Mouse (Mus musculus) retina, postnatal 7 days (tissue): ENCODE data around the gene Cnot11.

Experiments
- DNase-seq: peaks from one replicate; pipeline ENCODE4 v3.0.0-alpha.2; 2012; ENCODE audit warnings: low read depth, low spot score

Gene Cnot11

DNA sequence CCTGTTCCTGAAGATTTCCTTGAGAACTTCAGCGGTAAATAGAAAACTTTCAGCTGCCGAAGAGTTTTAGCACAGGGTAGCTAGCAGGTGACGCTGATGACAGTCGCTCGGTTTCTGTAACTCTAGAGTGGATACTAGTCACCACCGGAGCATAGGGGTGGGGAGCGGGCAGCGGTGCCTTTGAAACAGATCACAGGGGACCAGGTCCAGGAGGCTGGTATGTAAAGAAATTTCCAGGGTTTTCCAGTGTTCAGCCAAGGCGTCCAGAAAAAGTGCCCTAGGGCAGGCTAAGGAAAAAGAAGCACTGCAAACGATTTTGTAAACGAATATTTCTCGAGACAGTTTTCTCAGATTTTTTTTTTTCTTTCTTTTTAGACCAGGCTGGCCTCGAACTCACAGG is at the start of gene Cnot11:
Gene Cnot11, plus strand, starts transcription at position 162 of the 400 bp plus-strand sequence.
- DNase-seq = no peak

- DNase-seq = no peak
Measured at GRCm38 (mm10) chr1:39487370-39487769, 47.4 kb upstream of the Cnot11 start.

- no peak for DNase-seq
Measured at GRCm38 (mm10) chr1:39493165-39493564, 41.6 kb upstream of the Cnot11 start.

DNA sequence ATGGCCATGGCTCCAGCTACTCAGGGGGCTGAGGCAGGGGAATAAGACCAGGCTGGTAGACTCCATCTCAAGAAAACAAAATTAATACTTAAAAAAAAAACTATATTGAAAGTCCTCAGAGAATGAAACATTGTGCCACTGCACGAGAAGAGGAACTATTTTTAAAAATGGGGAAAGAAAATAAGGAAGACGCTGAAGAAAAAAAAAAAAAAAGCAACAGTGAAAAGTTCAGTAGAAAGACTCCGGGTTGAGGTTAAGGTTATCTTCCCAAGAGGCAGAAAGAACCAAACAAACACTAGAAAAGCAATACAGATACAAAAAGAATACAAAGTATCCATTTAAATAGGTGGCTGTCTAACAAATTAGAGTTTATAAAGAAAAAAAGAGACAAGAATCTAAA is 41.1 kb upstream of the Cnot11 start:
- DNase-seq = no peak

DNA sequence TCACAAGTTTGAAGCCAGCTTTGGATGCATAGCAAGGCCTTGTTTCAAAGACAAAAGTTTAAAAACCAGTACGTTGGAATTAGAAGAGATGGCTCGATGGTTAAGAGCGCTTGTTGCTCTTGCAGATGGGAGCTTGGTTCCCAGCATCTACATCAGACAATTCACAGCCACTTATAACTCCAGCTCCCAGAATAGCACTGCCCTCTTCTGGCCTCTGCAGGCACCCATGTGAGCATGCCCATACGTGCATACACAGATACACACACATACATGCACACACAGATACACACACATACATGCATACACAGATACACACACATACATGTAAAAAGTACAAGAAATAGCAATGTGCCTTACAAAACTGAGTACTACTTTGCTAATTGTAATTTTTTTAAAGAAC is 37.8 kb upstream of the Cnot11 start:
- DNase-seq = no peak

DNA sequence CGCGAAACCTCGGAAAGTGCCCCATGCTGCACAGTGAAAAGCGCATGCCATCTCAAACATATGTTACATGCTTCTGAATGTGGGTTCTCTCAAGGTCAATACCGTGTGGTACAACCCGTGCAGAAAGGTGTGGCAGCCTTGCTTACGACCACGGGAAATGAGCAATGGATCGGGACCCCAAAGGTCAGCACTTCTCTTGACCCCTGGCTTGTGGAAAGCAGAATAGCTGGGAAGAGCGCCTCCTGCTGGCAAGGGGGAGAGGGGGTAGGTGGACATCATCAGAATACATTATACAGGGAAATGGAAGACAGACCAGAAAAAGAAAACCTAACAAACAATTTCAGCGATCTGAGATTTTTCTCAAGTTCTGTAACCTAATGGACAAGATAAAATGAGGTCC is 37.0 kb upstream of the Cnot11 start:
- DNase-seq = no peak

- DNase-seq = no peak
Measured at GRCm38 (mm10) chr1:39499485-39499941, 35.3 kb upstream of the Cnot11 start.

DNA sequence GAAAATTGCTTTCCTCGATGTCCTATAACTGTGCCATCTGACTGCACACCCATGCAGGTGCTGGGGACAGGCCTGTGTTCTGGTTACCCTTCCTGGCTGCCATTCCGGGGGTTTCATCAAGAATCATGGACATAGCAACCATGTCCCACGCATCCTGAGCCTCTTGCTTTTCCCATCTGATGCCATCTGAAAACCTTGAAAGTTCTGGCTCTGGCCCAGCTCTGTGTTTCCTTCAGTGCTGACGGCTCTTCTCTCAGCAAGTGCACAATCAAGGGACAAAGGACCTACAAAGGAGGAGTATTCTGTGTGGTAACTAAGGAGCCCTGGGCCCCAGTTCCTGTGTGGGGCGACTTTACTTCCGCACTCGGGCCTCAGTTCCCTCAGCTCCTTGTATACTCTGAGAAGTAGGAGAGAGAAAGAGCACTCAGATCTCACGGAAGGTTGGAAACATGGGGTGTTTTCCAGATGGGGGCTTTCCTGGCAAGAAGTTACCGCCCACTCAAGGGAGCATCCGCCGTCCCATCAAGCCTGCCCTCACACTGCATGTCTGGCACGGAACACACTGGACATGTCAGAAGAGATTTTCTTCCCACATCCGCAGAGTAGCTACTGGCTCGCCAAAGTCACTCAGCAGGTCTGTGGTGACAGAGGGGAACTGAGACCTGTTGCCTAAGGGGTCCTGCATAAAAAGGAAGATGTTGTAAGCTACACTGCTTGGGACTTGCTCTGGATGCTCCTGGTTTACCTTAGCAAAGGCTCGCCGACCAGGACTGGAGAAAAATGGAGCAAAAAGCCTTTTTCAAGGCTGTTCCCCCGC is 31.8 kb upstream of the Cnot11 start:
- no peak for DNase-seq

DNA sequence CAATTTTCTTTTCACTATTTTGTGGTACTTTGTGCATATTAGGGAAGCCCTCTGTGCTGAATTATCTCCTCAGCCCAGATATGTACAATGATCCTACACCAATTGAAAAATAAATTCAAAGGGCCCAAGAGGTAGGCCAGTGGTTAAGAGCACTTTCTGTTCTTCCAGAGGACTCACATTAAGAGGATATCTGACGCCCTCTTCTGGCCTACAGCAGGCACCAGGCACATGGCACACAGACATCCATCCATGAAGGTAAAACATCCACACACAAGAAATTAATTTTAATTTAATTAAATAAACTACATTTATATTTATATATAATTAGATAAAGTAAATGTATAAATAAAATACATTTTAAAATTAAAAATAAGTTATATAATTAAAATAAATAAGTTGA is 30.5 kb upstream of the Cnot11 start:
- DNase-seq = peak; percentile 14

- DNase-seq = no peak
Measured at GRCm38 (mm10) chr1:39505600-39505999, 29.2 kb upstream of the Cnot11 start.

DNA sequence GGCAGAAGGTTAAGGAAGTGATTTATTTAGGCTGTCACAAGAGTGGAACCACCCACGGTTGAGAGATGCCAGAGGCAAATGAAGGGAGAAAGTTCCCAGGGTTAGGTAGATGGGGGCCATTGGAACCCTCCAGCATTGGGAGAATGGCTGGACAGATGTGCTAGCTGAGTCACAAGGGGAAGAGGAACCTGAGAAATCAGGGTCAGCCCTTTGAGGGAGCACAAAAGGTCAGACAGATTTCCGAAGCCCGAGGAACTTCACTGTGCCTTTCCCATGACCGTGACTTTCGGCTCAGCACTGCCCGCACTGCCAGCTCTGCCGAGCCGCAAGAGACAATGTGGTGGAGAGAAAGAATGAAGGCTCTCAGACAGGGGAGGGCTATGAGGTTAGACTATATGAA is 23.0 kb upstream of the Cnot11 start:
- DNase-seq = no peak

GRCm38 (mm10) chr1:39512183-39512582 is 22.6 kb upstream of the Cnot11 start:
- no peak for DNase-seq

- DNase-seq = no peak
Measured at GRCm38 (mm10) chr1:39515303-39515991, 19.3 kb upstream of the Cnot11 start.

- DNase-seq = no peak
Measured at GRCm38 (mm10) chr1:39521326-39521725, 13.5 kb upstream of the Cnot11 start.

GRCm38 (mm10) chr1:39522519-39522918 is 12.3 kb upstream of the Cnot11 start:
- no peak for DNase-seq

DNA sequence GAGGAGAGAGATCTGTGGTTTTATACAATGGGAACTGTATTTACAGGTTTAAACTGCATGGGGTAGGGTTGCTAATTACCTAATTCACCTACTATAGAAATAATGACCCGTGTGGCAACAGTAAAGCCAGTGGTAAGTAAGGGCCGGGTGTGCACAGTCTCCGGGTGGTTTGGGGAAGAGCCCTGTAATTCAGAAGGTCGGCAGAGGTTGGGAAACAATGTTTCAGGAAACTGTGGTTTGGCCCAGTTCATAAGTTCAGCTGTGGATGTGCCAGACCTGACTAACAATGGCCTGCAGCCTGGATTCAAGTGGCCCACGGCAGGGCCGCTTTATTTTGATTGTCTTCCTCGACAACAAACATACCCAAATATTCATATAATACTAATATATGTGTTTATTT is 9.0 kb upstream of the Cnot11 start:
- DNase-seq = no peak

GRCm38 (mm10) chr1:39526371-39527167 is 8.2 kb upstream of the Cnot11 start:
- no peak for DNase-seq

DNA sequence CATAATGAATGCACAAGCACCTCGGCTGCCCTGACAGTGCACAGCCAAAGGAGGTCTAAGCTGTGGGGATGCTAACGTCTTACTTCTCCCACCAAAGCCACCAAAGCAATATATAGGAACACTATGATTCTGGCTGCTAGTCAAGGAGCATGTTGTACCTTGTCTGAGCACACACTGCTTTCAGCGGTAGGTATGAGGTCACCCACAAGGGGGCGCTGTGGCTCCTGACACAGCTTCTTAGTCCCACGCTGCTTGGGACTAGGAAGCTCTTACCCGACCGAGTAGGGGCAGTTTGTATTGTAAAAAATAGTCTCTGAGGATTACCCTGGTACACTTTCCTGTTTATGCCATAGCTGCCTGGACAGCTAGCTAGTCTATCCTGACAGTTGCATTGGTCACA is 7.4 kb upstream of the Cnot11 start:
- peak; percentile 64 for DNase-seq

GRCm38 (mm10) chr1:39528319-39528718 is 6.5 kb upstream of the Cnot11 start:
- DNase-seq = no peak

DNA sequence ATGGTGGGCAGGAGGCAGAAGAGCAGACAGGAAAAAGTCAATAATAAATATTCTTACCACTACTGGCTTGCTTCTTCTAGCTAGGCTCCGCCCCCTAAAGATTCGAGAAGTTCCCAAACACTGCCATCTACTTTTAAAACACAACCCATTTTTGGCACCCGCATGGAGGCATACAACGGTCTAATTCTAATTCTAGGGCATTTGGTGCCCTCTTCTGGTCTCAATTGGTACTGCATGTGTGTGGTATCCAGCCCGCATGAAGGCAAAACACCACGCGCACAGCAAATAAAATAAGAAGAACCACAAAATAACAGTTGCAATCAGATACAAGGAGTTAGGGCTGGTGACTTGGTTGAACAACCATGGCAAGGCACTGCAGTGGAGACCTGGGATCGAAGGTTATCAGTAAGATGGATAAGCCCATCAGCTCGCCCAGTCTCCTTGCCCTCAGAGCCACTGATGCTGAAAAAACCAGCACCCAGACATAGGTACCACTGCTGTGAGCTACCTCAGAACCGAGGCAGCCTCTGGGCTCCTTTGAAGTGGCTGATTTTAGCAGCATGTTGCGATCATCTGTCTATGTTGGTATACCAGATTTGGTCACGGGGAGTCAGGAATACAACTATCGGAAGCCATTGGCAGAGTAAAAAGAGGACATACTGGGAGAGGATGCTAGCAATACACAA is 4.4 kb upstream of the Cnot11 start:
- DNase-seq = peak; percentile 65

DNA sequence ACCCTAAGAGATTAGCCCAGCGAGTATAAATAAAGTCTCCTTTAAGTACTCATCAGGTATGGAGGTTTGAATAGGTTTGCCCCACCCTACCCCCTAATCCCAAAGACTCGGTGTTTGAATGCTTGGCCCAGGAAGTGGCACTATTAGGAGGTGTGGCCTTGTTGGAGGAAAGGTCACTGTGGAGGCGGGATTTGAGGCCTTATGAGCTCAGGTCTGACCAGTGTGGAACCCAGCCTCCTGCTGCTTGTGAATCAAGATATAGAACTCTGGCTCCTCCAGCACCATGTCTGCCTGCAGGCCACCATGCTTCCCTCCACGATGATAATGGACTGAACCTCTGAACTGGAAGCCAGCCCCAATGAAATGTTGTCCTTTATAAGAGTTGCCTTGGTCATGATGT is 3.8 kb upstream of the Cnot11 start:
- no peak for DNase-seq

- DNase-seq = no peak
Measured at GRCm38 (mm10) chr1:39533917-39534316, 875 bp upstream of the Cnot11 start.
